Mouse (Mus musculus): ENCODE measurements around the gene Sgip1. TPM values are rescaled to one million over a fixed set of nuclear protein-coding genes. Genes with fewer than 3 reads are reported as not detected.

Gene Sgip1
- polyA plus RNA-seq, 1 experiment from 2014 or later, result 2.7 TPM

GRCm38 (mm10) chr4:102840062-102840798 lies 99.1 kb downstream of the Sgip1 start:
- DNase-seq (ENCODE audit: low spot score), result no peak

DNA sequence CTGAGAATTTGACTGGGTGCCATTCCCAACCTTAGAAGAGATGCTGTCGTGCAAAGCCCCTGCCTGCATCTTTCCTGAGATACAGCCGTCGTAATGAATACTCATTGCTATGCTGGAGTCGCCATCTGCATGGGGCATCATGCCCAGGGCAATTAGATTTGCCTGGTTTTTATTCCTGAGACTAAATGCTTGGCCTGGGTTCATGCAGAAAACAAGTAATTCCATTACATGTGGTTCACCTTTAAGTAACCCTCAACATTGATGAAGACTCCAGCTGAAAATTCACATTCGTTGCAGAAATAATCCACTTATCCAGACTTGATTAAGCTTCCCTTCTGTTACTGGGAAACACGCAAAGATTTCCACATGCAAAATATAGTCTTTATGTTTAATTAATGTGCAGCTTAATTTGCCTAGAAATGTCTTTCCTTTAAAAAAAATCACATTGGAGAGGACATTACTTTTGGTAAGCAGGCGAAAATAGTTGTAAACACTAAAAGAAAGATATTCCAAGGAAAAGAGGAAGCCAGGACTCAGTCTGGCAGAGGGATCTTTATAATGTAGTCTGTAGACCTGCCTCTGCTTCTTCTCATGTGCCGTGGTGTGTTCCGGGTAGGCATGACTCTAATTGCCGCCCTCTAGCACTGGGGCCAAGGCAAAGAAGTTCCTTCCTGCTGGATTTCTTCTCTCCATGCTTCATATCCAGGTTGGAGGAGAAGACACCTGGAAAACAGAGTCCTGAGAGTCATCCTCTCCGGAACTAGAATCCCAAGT lies 100.0 kb downstream of the Sgip1 start:
- no peak for DNase-seq (ENCODE audit: low spot score)

DNA sequence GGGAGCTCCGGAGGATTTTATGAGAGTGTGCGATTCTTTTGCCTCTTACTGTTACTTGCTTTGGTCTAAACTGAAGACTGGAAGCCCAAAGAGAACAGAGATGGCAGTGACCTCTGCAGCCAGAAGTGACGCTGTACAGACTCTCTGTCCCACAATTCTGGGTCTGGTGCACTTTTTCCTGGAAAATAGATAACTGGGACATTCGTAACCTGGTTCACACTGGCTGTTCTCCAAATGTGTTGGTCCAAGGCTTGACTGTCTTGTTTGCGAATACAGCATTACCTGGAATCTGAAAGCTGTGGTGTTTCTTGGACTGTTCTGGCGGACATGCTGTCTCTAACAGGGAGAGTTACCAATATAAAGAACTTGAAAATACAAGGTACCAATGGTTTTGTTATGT lies 109.4 kb downstream of the Sgip1 start:
- no peak for DNase-seq (ENCODE audit: low spot score)

DNA sequence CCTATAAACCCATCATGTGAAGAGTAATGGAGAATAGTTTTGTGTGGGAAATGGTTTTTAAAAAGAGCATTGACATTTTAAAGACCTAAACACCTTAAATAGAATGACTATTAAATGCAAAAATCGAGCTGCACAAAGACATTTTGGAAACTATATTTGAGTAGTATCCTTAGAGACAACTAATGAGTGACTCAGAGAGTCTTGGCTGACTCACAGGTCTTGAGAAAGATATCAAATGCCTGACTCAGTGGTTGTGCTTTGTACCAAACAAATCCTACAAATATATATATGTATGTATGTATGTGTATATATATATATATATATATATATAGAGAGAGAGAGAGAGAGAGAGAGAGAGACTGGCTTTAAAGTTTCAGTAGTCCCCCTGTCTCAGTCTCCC lies 110.1 kb downstream of the Sgip1 start:
- no peak for DNase-seq (ENCODE audit: low spot score)

GRCm38 (mm10) chr4:102852290-102852689 lies 111.2 kb downstream of the Sgip1 start:
- no peak for DNase-seq (ENCODE audit: low spot score)

- DNase-seq (ENCODE audit: low spot score), result no peak
Observed at GRCm38 (mm10) chr4:102852808-102853207, 111.7 kb downstream of the Sgip1 start.

GRCm38 (mm10) chr4:102853330-102854022 lies 112.4 kb downstream of the Sgip1 start:
- DNase-seq (ENCODE audit: low spot score), result no peak

DNA sequence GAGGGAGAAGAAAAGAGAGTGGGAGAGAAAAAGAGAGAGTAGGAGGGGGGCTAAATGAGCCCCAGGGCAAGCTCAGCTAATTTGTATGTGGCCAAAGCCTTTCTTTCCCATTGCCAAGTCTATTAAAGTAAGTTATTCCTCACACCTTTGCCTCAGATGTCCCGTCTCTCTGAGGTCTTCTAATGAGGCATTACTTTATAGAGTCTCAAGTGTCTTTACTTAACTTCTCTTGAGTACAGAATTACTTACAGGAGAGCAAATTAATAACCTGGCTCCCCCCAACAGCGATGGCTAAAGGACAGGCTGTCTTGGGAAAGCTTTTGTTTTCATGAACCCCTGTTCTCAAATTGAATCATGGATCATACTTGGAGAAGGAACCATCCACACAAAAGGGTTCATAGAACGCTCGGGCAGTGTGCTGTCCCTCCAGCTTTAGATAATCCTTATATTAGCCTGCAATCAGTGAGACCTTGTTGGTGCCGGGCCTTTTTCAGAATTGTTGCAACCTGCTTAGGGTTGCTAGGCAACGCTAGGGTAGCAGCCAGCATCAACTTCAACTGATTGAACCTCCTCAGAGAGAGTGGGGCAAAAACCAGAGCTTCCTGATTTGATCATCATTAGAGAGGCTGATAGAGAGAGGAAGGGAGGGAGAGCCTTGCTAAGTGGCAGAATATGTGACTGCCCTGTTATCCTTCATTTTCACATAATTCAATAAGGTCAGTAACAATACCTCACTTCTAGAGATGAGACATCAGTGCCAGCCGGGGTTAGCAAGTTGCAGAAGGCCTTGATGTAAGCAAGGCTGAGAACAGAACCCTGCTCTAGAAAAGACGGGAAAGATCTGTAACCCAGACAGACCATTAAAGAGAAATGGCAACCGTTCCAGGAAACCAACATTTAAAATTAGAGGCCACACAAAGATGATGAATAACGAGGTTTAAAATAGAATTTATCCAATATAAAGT lies 114.1 kb downstream of the Sgip1 start:
- DNase-seq (ENCODE audit: low spot score), result no peak

DNA sequence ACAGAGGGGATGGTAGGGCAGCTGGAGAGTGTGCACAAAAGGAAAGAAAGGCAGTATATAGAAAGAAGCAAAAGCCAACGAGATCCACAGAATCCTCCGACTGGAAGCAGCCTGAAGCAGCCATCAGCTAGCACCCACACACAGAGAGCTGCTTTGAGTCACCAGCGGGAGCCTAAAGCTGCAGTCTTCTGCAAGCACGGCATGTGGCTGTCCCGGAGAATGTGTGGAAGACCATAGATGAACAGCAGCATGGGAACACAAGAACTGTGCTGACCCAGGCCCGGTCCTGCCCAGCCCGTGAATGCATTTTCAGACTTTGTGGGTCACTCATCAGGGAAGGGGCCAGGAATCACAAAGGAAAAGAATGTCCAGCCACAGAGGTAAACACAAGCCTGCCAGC lies 115.0 kb downstream of the Sgip1 start:
- no peak for DNase-seq (ENCODE audit: low spot score)

DNA sequence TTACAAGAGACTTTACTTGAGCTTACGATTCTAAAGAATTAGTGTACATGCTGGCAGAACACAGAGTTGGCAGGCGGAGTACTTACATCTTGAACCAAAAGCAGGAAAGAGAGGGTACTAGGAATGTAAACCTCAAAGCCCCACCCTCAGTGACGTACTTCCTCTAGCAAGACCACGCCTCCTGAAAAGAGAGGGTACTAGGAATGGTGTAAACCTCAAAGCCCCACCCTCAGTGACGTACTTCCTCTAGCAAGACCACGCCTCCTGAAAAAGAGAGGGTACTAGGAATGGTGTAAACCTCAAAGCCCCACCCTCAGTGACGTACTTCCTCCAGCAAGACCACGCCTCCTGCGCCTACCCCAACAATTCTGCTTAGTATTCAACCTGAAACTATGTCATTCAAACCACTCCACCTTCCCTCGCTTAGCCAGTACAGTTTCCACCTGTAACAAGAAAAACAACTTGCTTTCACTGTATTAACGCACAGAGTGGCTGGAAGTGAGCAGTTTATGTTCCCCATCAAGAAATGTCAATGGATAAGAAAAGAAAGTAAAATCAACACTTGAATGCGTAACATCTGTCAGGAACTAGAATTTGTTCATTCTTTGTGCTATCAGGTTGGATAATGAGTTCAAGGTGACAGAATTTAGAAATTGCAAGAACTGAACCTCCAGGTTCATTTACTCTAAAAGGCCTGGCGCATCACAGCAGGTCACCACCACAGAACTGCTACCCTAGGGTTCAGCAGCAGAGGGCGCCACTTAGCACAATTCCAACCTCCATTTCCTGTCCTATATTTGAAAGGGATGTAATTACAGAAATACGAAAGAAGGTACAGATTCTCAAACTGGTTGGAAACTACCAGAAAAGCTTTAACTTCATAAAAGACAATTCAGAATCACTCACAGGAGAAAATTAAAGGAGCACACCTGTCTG lies 118.4 kb downstream of the Sgip1 start:
- DNase-seq (ENCODE audit: low spot score), result peak; percentile 52

DNA sequence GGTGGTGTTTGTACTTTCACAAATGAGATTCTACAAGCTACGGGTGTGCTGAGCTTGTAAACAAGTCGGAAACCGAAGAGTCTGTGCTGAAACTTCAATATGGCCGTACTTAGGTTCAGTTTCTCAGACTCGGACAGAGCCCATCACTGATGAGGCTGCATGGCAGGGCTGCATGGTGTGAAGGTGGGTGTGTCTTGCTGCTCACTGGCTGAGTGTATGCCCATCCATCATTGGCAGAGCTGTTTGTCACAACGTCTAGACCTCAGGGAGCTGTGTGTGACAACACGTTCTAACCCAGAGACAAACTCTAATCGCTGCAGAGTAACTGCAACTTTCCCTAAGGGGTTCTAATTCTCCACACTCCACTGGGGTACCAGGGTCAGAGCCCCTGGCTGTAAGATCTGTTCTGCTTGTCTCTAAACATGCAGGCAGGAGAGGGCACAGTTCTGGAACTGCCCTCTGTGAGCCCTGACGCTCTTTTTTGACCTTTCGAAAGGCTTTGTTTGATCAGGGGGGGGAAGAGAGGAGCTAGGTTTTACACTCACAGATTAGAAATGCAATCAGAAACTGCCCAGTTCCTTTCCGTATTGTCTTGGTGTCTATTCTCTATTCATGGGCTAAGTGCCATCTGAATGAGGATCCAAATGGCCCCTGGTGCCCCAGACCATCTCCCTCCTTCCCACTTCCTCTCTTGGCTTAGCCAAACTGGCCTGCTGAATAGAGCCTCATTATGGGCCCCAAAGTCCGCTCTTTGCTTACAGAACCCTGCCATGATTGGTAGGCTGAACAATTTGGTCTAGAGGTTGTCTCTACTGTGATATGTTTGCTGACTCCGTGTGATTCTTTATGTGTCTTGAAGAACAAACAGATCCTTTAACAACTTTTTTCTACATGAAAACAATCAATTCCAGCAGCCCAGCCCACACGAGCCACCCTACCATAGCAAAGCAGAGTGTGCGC lies 121.9 kb downstream of the Sgip1 start:
- DNase-seq (ENCODE audit: low spot score), result no peak

- DNase-seq (ENCODE audit: low spot score), result no peak
Observed at GRCm38 (mm10) chr4:102866531-102866930, 125.4 kb downstream of the Sgip1 start.

- DNase-seq (ENCODE audit: low spot score), result no peak
Observed at GRCm38 (mm10) chr4:102871274-102871673, 130.2 kb downstream of the Sgip1 start.

DNA sequence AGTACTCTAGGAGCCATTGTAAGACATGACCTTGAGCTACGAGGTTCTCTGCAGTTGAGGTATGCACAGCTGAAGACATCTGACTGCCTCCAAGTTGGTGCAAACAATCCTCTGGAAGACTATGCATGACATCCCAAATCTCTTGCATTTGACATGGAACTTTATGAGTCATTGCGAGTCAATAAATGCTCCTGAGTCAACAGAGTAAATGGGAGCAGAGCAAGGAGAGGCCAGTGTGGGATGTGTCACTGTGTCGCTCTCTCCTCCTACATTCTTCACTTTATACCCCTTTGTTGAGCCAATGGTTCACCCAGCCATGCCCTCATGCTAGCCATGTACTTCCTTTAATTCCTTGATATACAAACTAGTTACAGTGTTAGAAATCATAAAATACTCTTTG lies 142.0 kb downstream of the Sgip1 start:
- DNase-seq (ENCODE audit: low spot score), result no peak

DNA sequence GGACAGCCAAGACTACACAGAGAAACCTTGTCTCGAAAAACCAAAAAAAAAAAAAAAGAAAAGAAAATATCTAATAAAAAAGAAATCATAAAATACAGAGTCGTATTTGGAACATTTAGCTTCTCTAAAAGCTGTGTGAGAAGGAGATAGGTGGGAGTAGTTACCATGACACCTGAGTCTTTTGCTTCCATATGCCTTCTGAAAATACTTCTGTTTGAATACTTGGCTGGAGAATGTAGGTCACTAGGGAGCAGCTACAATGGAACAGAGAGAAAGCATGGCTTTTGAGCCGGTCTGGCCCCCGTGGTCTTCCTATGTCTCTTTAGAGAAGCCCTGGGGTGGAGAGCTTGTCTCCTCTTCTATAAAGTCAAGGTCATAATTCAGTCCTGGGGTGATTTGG lies 143.1 kb downstream of the Sgip1 start:
- DNase-seq (ENCODE audit: low spot score), result no peak

- DNase-seq (ENCODE audit: low spot score), result no peak
Observed at GRCm38 (mm10) chr4:102886459-102886858, 145.4 kb downstream of the Sgip1 start.

- DNase-seq (ENCODE audit: low spot score), result no peak
Observed at GRCm38 (mm10) chr4:102886902-102887301, 145.8 kb downstream of the Sgip1 start.

GRCm38 (mm10) chr4:102887770-102888689 lies 146.9 kb downstream of the Sgip1 start:
- DNase-seq (ENCODE audit: low spot score), result no peak
